Mouse (Mus musculus) left cerebral cortex, postnatal 25 days (tissue): Measurements from ENCODE around the gene Tufm. TPM values are rescaled to one million over a fixed set of nuclear protein-coding genes. Genes with fewer than 3 reads are reported as not detected.
A peak's percentile ranks its signal among the peaks of the same experiment; 100 is the strongest.
"Not testable (repeated sequence)": the region's sequence is repeated elsewhere in the genome, so short reads cannot be mapped to it uniquely, and the experiment has no call there.

ENCODE experiments used
- DNase-seq, 2 experiments: peaks; one replicate each; pipeline ENCODE4 v3.0.0; 2022; ENCODE audit warnings: low spot score in 2 of 2, mixed read lengths in 1 of 2
- intact Hi-C: fragments of 180-260 bp; cut with DNase I; formaldehyde crosslinking; loops from one replicate; pipeline ENCODE4 v1.15.1; 2025
- total RNA-seq, 2 experiments: library from RNA; stranded (reverse); gene quantifications; 2 replicates each; pipeline ENCODE4 v1.2.3; 2021

Tufm gene
- total RNA-seq, 2 experiments from 2014 or later = 76.3 to 92.6 TPM

GRCm38 (mm10) chr7:126464121-126464520 is 23.0 kb upstream of the Tufm start:
- DNase-seq = no peak
- intact Hi-C loops = no loop called here

GRCm38 (mm10) chr7:126464836-126465235 is 22.3 kb upstream of the Tufm start:
- intact Hi-C loops = no loop called here
- DNase-seq = no peak

GRCm38 (mm10) chr7:126465246-126466030 is 21.7 kb upstream of the Tufm start:
- no peak for DNase-seq
- intact Hi-C loops = no loop called here

GRCm38 (mm10) chr7:126466116-126466515 is 21.0 kb upstream of the Tufm start:
- intact Hi-C loops = no loop called here
- no peak for DNase-seq

GRCm38 (mm10) chr7:126466707-126467106 is 20.5 kb upstream of the Tufm start:
- intact Hi-C loops = no loop called here
- DNase-seq = no peak

GRCm38 (mm10) chr7:126467271-126467670 is 19.9 kb upstream of the Tufm start:
- no peak for DNase-seq
- intact Hi-C loops = no loop called here

- no peak for DNase-seq
- intact Hi-C loops = no loop called here
Observed at GRCm38 (mm10) chr7:126467834-126468627, 19.1 kb upstream of the Tufm start.

GRCm38 (mm10) chr7:126470077-126470476 is 17.1 kb upstream of the Tufm start:
- no peak for DNase-seq
- intact Hi-C loops = loop anchor here (5.0 kb wide), 1 partner anchor 73 kb away; the partner anchor contains the start of gene Nfatc2ip

- DNase-seq = no peak
- intact Hi-C loops = loop anchor here (5.0 kb wide), 1 partner anchor 74 kb away; the partner anchor contains the start of gene Nfatc2ip
Observed at GRCm38 (mm10) chr7:126471361-126471760, 15.8 kb upstream of the Tufm start.

GRCm38 (mm10) chr7:126471853-126472252 is 15.3 kb upstream of the Tufm start:
- DNase-seq = no peak
- intact Hi-C loops = loop anchor here (5.0 kb wide), 1 partner anchor 75 kb away; the partner anchor contains the start of gene Nfatc2ip

- intact Hi-C loops = loop anchor here (5.0 kb wide), 1 partner anchor 75 kb away; the partner anchor contains the start of gene Nfatc2ip
- DNase-seq = no peak
Observed at GRCm38 (mm10) chr7:126472306-126472705, 14.9 kb upstream of the Tufm start.

GRCm38 (mm10) chr7:126472713-126473112 is 14.4 kb upstream of the Tufm start:
- DNase-seq = no peak
- intact Hi-C loops = loop anchor here (5.0 kb wide), 1 partner anchor 75 kb away; the partner anchor contains the start of gene Nfatc2ip

GRCm38 (mm10) chr7:126473470-126474086 is 13.6 kb upstream of the Tufm start:
- intact Hi-C loops = loop anchor here (2.0 to 5.0 kb wide), 2 partner anchors 45 to 76 kb away; partner anchors contain the start of genes Nfatc2ip and Rabep2
- no peak for DNase-seq

- no peak for DNase-seq
- intact Hi-C loops = loop anchor here (2.0 to 5.0 kb wide), 2 partner anchors 46 to 77 kb away; partner anchors contain the start of genes Nfatc2ip and Rabep2
Observed at GRCm38 (mm10) chr7:126474486-126474955, 12.6 kb upstream of the Tufm start.

GRCm38 (mm10) chr7:126474993-126475581 is 12.1 kb upstream of the Tufm start, which contains the start of gene Sh2b1:
Gene Sh2b1 (minus strand): TSS chr7:126475424.
- DNase-seq = peak; percentile 89 to 93
- intact Hi-C loops = loop anchor here (1.0 to 5.0 kb wide), 4 partner anchors 12 to 78 kb away; partner anchors contain the start of genes Atxn2l, Nfatc2ip, Rabep2 and Tufm

GRCm38 (mm10) chr7:126481699-126482098 is 5.5 kb upstream of the Tufm start:
- intact Hi-C loops = loop anchor here (2.0 kb wide), 1 partner anchor 47 kb away; no protein-coding TSS in a partner anchor
- DNase-seq = no peak

- peak; percentile 37 to 66 for DNase-seq
- intact Hi-C loops = no loop called here
Observed at GRCm38 (mm10) chr7:126482392-126482871, 4.7 kb upstream of the Tufm start.

- not testable (repeated sequence) for DNase-seq
- intact Hi-C loops = loop anchor here (1.0 kb wide), 2 partner anchors 12 to 14 kb away; partner anchors contain the start of gene Sh2b1
Observed at GRCm38 (mm10) chr7:126487617-126488385, 640 bp downstream of the Tufm start.
